Mouse (Mus musculus) C3H10T1/2 (cell line): Measurements from ENCODE around the gene Ramp1. TPM values are rescaled to one million over a fixed set of nuclear protein-coding genes. Genes with fewer than 3 reads are reported as not detected.

Source experiments
- polyA plus RNA-seq, 2 experiments: library from polyadenylated mRNA; unstranded; fragments of >200 nt; fragmentation: generic; extraction: Trizol; gene quantifications; one replicate each; pipeline ENCODE4 v1.2.1; 2012; ENCODE audit warnings: missing spikeins in 2 of 2

Gene Ramp1
- polyA plus RNA-seq = under 1 TPM in 1 of 2 experiments, not detected in 1; 0.02 TPM

DNA sequence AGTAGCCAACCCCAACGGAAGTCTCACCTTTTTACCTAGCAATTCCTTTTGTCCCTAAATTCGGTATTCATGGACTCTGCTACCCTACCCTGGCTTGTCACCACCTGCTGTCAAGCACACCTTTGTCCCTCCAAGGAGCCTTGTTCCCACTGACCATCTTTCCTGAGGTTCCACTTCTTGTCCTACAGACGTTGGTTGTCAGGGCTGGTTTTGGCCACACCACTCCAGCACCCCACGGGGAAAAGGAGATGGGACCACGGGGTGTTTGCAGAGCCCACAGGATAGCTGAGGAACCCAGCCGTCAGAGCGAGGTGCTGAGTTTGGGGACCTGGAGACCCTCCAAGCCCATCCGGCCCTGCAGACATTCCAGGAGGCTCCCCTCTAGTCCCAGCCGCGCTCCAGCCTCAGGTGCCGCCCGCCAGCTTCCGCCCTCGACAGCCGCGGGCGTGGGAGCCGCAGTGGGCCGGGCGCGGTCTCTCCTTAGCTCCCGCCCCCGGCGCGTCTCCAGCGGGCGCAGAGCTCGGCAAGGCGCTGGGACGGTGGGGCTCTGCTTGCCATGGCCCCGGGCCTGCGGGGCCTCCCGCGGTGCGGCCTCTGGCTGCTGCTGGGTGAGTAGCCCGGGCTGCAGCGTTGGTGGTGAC, at the start of gene Ramp1:
Gene Ramp1 (plus strand): TSS at position 290 of the 641 bp plus-strand sequence.

GRCm38 (mm10) chr1:91144813-91145212, 34.8 kb upstream of the Ramp1 start, which contains the start of gene Rbm44:
TSS of gene Rbm44 (plus strand) at chr1:91145089.

GRCm38 (mm10) chr1:91249564-91250414, 70.2 kb downstream of the Ramp1 start, which contains the start of gene Ube2f:
TSS of gene Ube2f (plus strand) at chr1:91250304.

Other genes starting within 250 kb of the Ramp1 start
- not detected for gene Prlh, start 226.7 kb upstream of the Ramp1 start, polyA plus RNA-seq
- under 1 TPM in 1 of 2 experiments, not detected in 1; 0.02 TPM for gene Rab17, start 210.2 kb upstream of the Ramp1 start, polyA plus RNA-seq
- 10 to 100 TPM in 1 of 2 experiments, 1 to 10 TPM in 1; 4.8 to 38.2 TPM for gene Lrrfip1, start 181.1 kb upstream of the Ramp1 start, polyA plus RNA-seq
- not detected for gene Rbm44, start 34.7 kb upstream of the Ramp1 start, polyA plus RNA-seq
- gene Ube2f, start 70.5 kb downstream of the Ramp1 start, polyA plus RNA-seq = 10 to 100 TPM; 12.7 to 24.1 TPM
- 10 to 100 TPM in 1 of 2 experiments, 1 to 10 TPM in 1; 8.1 to 11.2 TPM for gene Scly, start 118.5 kb downstream of the Ramp1 start, polyA plus RNA-seq
- under 1 TPM; 0.02 to 0.33 TPM for gene Espnl, start 142.3 kb downstream of the Ramp1 start, polyA plus RNA-seq
- under 1 TPM; 0.04 to 0.57 TPM for gene Klhl30, start 171.2 kb downstream of the Ramp1 start, polyA plus RNA-seq
- gene Erfe, start 186.6 kb downstream of the Ramp1 start, polyA plus RNA-seq = under 1 TPM in 1 of 2 experiments, not detected in 1; 0.07 TPM
- 10 to 100 TPM; 47.7 to 64.5 TPM for gene Ilkap, start 219.0 kb downstream of the Ramp1 start, polyA plus RNA-seq
- gene Hes6, start 234.2 kb downstream of the Ramp1 start, polyA plus RNA-seq = 10 to 100 TPM; 29.4 to 52.4 TPM